Mouse (Mus musculus): ENCODE measurements at regions not wholly inside any gene's neighbourhood (a gene's known extent, or its start where the extent isn't known, plus 50 kb on each side); places are given as distances from the start of the nearest gene placed in this dataset.
"Not testable (repeated sequence)": the region's sequence is repeated elsewhere in the genome, so short reads cannot be mapped to it uniquely, and the experiment has no call there.

- no peak overlapping the region for H3K27ac ChIP-seq (ENCODE audit: low read length)
- H3K27me3 ChIP-seq (ENCODE audit: control insufficient read depth, insufficient read depth, low read depth, low read length), result no peaks in the 10 kb centered on the region
- no peaks in the 10 kb centered on the region for H3K9me3 ChIP-seq (replicated peaks; ENCODE audit: control insufficient read depth, low read length)
- H3K9ac ChIP-seq (ENCODE audit: low read depth, low read length), result no peak overlapping the region
- no peaks in the 10 kb centered on the region for H3K36me3 ChIP-seq (ENCODE audit: control insufficient read depth, insufficient read depth)
- H3K4me1 ChIP-seq (ENCODE audit: control insufficient read depth, low read depth, low read length), result no peaks in the 10 kb centered on the region
- 50% methylated on average over 3 of the region's 3 CpGs for WGBS (ENCODE audit: insufficient replicate concordance)
- no peak overlapping the region for H3K4me2 ChIP-seq (ENCODE audit: low read depth, low read length)
- H3K4me3 ChIP-seq (ENCODE audit: low read depth, low read length), result no peak overlapping the region
- ATAC-seq (ENCODE audit: low read depth), result no peak
These were observed 567.3 kb downstream of the Cntn3 start for GRCm38 (mm10) chr6:102005627-102006026.

GRCm38 (mm10) chr6:101998181-101998580 is 574.7 kb downstream of the Cntn3 start:
- no peaks in the 10 kb centered on the region for H3K36me3 ChIP-seq (ENCODE audit: control insufficient read depth, insufficient read depth)
- no peak overlapping the region for H3K4me3 ChIP-seq (ENCODE audit: low read depth, low read length)
- no peak overlapping the region for H3K27ac ChIP-seq (ENCODE audit: low read length)
- no peaks in the 10 kb centered on the region for H3K4me1 ChIP-seq (ENCODE audit: control insufficient read depth, low read depth, low read length)
- WGBS (ENCODE audit: insufficient replicate concordance), result 41% methylated on average over 2 of the region's 2 CpGs
- H3K4me2 ChIP-seq (ENCODE audit: low read depth, low read length), result no peak overlapping the region
- no peaks in the 10 kb centered on the region for H3K27me3 ChIP-seq (ENCODE audit: control insufficient read depth, insufficient read depth, low read depth, low read length)
- H3K9ac ChIP-seq (ENCODE audit: low read depth, low read length), result no peak overlapping the region
- no peak for ATAC-seq (ENCODE audit: low read depth)
- no peaks in the 10 kb centered on the region for H3K9me3 ChIP-seq (replicated peaks; ENCODE audit: control insufficient read depth, low read length)

- no peaks in the 10 kb centered on the region for H3K4me1 ChIP-seq (ENCODE audit: control insufficient read depth, low read depth, low read length)
- WGBS (ENCODE audit: insufficient replicate concordance), result 39% methylated on average over 5 of the region's 5 CpGs
These were observed 575.3 kb downstream of the Cntn3 start for GRCm38 (mm10) chr6:101997629-101998028.

GRCm38 (mm10) chr6:101992815-101993214 is 580.1 kb downstream of the Cntn3 start:
- H3K4me2 ChIP-seq (ENCODE audit: low read depth, low read length), result no peak overlapping the region
- whole genome bisulfite sequencing (ENCODE audit: insufficient replicate concordance), result 53% methylated on average over 2 of the region's 2 CpGs
- H3K27me3 ChIP-seq (ENCODE audit: control insufficient read depth, insufficient read depth, low read depth, low read length), result no peaks in the 10 kb centered on the region
- no peak overlapping the region for H3K9ac ChIP-seq (ENCODE audit: low read depth, low read length)
- no peak overlapping the region for H3K27ac ChIP-seq (ENCODE audit: low read length)
- no peak overlapping the region for H3K4me3 ChIP-seq (ENCODE audit: low read depth, low read length)
- H3K9me3 ChIP-seq (replicated peaks; ENCODE audit: control insufficient read depth, low read length), result no peaks in the 10 kb centered on the region
- no peaks in the 10 kb centered on the region for H3K4me1 ChIP-seq (ENCODE audit: control insufficient read depth, low read depth, low read length)
- no peaks in the 10 kb centered on the region for H3K36me3 ChIP-seq (ENCODE audit: control insufficient read depth, insufficient read depth)
- ATAC-seq (ENCODE audit: low read depth), result no peak

More at GRCm38 (mm10) chr6:101997629-101998028, 575.3 kb downstream of the Cntn3 start:
- no peak overlapping the region for H3K9ac ChIP-seq (ENCODE audit: low read depth, low read length)
- H3K9me3 ChIP-seq (replicated peaks; ENCODE audit: control insufficient read depth, low read length), result no peaks in the 10 kb centered on the region
- H3K4me3 ChIP-seq (ENCODE audit: low read depth, low read length), result no peak overlapping the region
- H3K4me2 ChIP-seq (ENCODE audit: low read depth, low read length), result no peak overlapping the region
- ATAC-seq (ENCODE audit: low read depth), result no peak
- no peaks in the 10 kb centered on the region for H3K27me3 ChIP-seq (ENCODE audit: control insufficient read depth, insufficient read depth, low read depth, low read length)
- H3K36me3 ChIP-seq (ENCODE audit: control insufficient read depth, insufficient read depth), result no peaks in the 10 kb centered on the region
- no peak overlapping the region for H3K27ac ChIP-seq (ENCODE audit: low read length)

- no peak for ATAC-seq (ENCODE audit: low read depth)
- 58% methylated on average over 1 of the region's 1 CpGs for WGBS (ENCODE audit: insufficient replicate concordance)
- Histone ChIP-seq H3K4me2 (ENCODE audit: low read depth, low read length) (no peak overlapping the region), H3K4me3 (ENCODE audit: low read depth, low read length) (no peak overlapping the region), H3K9me3 (replicated peaks; ENCODE audit: control insufficient read depth, low read length) (no peaks in the 10 kb centered on the region), H3K4me1 (ENCODE audit: control insufficient read depth, low read depth, low read length) (no peaks in the 10 kb centered on the region), H3K36me3 (ENCODE audit: control insufficient read depth, insufficient read depth) (no peaks in the 10 kb centered on the region), H3K27me3 (ENCODE audit: control insufficient read depth, insufficient read depth, low read depth, low read length) (no peaks in the 10 kb centered on the region), H3K27ac (ENCODE audit: low read length) (no peak overlapping the region), H3K9ac (ENCODE audit: low read depth, low read length) (no peak overlapping the region)
These were observed 591.2 kb downstream of the Cntn3 start for GRCm38 (mm10) chr6:101981656-101982055.

GRCm38 (mm10) chr6:101979213-101979612 is 593.7 kb downstream of the Cntn3 start:
- H3K9ac ChIP-seq (ENCODE audit: low read depth, low read length), result no peak overlapping the region
- H3K4me3 ChIP-seq (ENCODE audit: low read depth, low read length), result no peak overlapping the region
- H3K9me3 ChIP-seq (replicated peaks; ENCODE audit: control insufficient read depth, low read length), result no peaks in the 10 kb centered on the region
- WGBS (ENCODE audit: insufficient replicate concordance), result 58% methylated on average over 2 of the region's 2 CpGs
- H3K27ac ChIP-seq (ENCODE audit: low read length), result no peak overlapping the region
- H3K36me3 ChIP-seq (ENCODE audit: control insufficient read depth, insufficient read depth), result no peaks in the 10 kb centered on the region
- H3K27me3 ChIP-seq (ENCODE audit: control insufficient read depth, insufficient read depth, low read depth, low read length), result no peaks in the 10 kb centered on the region
- no peaks in the 10 kb centered on the region for H3K4me1 ChIP-seq (ENCODE audit: control insufficient read depth, low read depth, low read length)
- ATAC-seq (ENCODE audit: low read depth), result no peak
- H3K4me2 ChIP-seq (ENCODE audit: low read depth, low read length), result no peak overlapping the region

GRCm38 (mm10) chr6:101964941-101965340 is 587.2 kb upstream of the Pdzrn3 start:
- no peak overlapping the region for H3K4me3 ChIP-seq (ENCODE audit: low read depth, low read length)
- no peak overlapping the region for H3K9ac ChIP-seq (ENCODE audit: low read depth, low read length)
- H3K27ac ChIP-seq (ENCODE audit: low read length), result no peak overlapping the region
- H3K4me1 ChIP-seq (ENCODE audit: control insufficient read depth, low read depth, low read length), result no peaks in the 10 kb centered on the region
- ATAC-seq (ENCODE audit: low read depth), result no peak
- no peaks in the 10 kb centered on the region for H3K36me3 ChIP-seq (ENCODE audit: control insufficient read depth, insufficient read depth)
- H3K27me3 ChIP-seq (ENCODE audit: control insufficient read depth, insufficient read depth, low read depth, low read length), result no peaks in the 10 kb centered on the region
- 65% methylated on average over 2 of the region's 2 CpGs for WGBS (ENCODE audit: insufficient replicate concordance)
- no peaks in the 10 kb centered on the region for H3K9me3 ChIP-seq (replicated peaks; ENCODE audit: control insufficient read depth, low read length)
- no peak overlapping the region for H3K4me2 ChIP-seq (ENCODE audit: low read depth, low read length)

GRCm38 (mm10) chr6:101961476-101961875 is 583.8 kb upstream of the Pdzrn3 start:
- H3K9ac ChIP-seq (ENCODE audit: low read depth, low read length); H3K9me3 ChIP-seq (replicated peaks; ENCODE audit: control insufficient read depth, low read length); H3K4me1 ChIP-seq (ENCODE audit: control insufficient read depth, low read depth, low read length); H3K27me3 ChIP-seq (ENCODE audit: control insufficient read depth, insufficient read depth, low read depth, low read length); ATAC-seq (ENCODE audit: low read depth); H3K4me3 ChIP-seq (ENCODE audit: low read depth, low read length); H3K4me2 ChIP-seq (ENCODE audit: low read depth, low read length); H3K27ac ChIP-seq (ENCODE audit: low read length); H3K36me3 ChIP-seq (ENCODE audit: control insufficient read depth, insufficient read depth): not testable (repeated sequence)
- WGBS (ENCODE audit: insufficient replicate concordance), result 43% methylated on average over 3 of the region's 3 CpGs

GRCm38 (mm10) chr6:101949681-101950080 is 572.0 kb upstream of the Pdzrn3 start:
- Histone ChIP-seq H3K9me3 (replicated peaks; ENCODE audit: control insufficient read depth, low read length) (no peaks in the 10 kb centered on the region), H3K27me3 (ENCODE audit: control insufficient read depth, insufficient read depth, low read depth, low read length) (no peaks in the 10 kb centered on the region), H3K27ac (ENCODE audit: low read length) (no peak overlapping the region), H3K36me3 (ENCODE audit: control insufficient read depth, insufficient read depth) (no peaks in the 10 kb centered on the region), H3K4me3 (ENCODE audit: low read depth, low read length) (no peak overlapping the region), H3K9ac (ENCODE audit: low read depth, low read length) (no peak overlapping the region), H3K4me2 (ENCODE audit: low read depth, low read length) (no peak overlapping the region), H3K4me1 (ENCODE audit: control insufficient read depth, low read depth, low read length) (no peaks in the 10 kb centered on the region)
- no peak for ATAC-seq (ENCODE audit: low read depth)
- WGBS (ENCODE audit: insufficient replicate concordance), result 80% methylated on average over 3 of the region's 3 CpGs

GRCm38 (mm10) chr6:101948950-101949349 is 571.3 kb upstream of the Pdzrn3 start:
- Histone ChIP-seq H3K27me3 (ENCODE audit: control insufficient read depth, insufficient read depth, low read depth, low read length) (no peaks in the 10 kb centered on the region), H3K4me3 (ENCODE audit: low read depth, low read length) (no peak overlapping the region), H3K9ac (ENCODE audit: low read depth, low read length) (no peak overlapping the region), H3K36me3 (ENCODE audit: control insufficient read depth, insufficient read depth) (no peaks in the 10 kb centered on the region), H3K27ac (ENCODE audit: low read length) (no peak overlapping the region), H3K4me2 (ENCODE audit: low read depth, low read length) (no peak overlapping the region), H3K4me1 (ENCODE audit: control insufficient read depth, low read depth, low read length) (no peaks in the 10 kb centered on the region), H3K9me3 (replicated peaks; ENCODE audit: control insufficient read depth, low read length) (no peaks in the 10 kb centered on the region)
- WGBS (ENCODE audit: insufficient replicate concordance), result 69% methylated on average over 2 of the region's 2 CpGs
- no peak for ATAC-seq (ENCODE audit: low read depth)
